Mouse (Mus musculus) lung, postnatal 0 days (tissue): Measurements from ENCODE around the gene Prex1. TPM values are rescaled to one million over a fixed set of nuclear protein-coding genes. Genes with fewer than 3 reads are reported as not detected.
"Not testable (repeated sequence)": the region's sequence is repeated elsewhere in the genome, so short reads cannot be mapped to it uniquely, and the experiment has no call there.

ENCODE experiments used
- ATAC-seq: fragments of 200-750 bp; cut with Nextera tagmentation; 2 replicates; pipeline ENCODE4 v1.8.0; 2017; ENCODE audit warnings: moderate library complexity
- DNase-seq: peaks from one replicate; pipeline ENCODE4 v3.0.0-alpha.2; 2016; ENCODE audit warnings: low spot score
- H3K27ac ChIP-seq: fragments of 300-500 bp; sonication (generic); 2 replicates; pipeline ENCODE4 v1.5.1; 2014; ENCODE audit warnings: antibody characterized with exemption, mild to moderate bottlenecking, low read length, mixed read lengths
- H3K27me3 ChIP-seq: fragments of 300-500 bp; sonication (generic); replicated peaks from 2 replicates; pipeline ENCODE4 v1.6.1; 2014; ENCODE audit warnings: low read length, mixed read lengths; ENCODE audit not compliant: insufficient read depth
- H3K36me3 ChIP-seq: fragments of 300-500 bp; sonication (generic); 2 replicates; pipeline ENCODE4 v1.6.1; 2014; ENCODE audit warnings: low read length, mixed read lengths; ENCODE audit not compliant: insufficient read depth
- H3K4me1 ChIP-seq: fragments of 300-500 bp; sonication (generic); 2 replicates; pipeline ENCODE4 v1.6.1; 2014; ENCODE audit warnings: antibody characterized with exemption, low read depth, low read length, mixed read lengths; ENCODE audit not compliant: insufficient read depth
- H3K4me2 ChIP-seq: fragments of 300-500 bp; sonication (generic); replicated peaks from 2 replicates; pipeline ENCODE4 v1.6.1; 2014; ENCODE audit warnings: low read depth, mild to moderate bottlenecking, low read length, moderate library complexity, mixed read lengths
- H3K4me3 ChIP-seq: fragments of 300-500 bp; sonication (generic); 2 replicates; pipeline ENCODE4 v1.5.1; 2014; ENCODE audit warnings: low read depth, low read length
- H3K9ac ChIP-seq: fragments of 300-500 bp; sonication (generic); replicated peaks from 2 replicates; pipeline ENCODE4 v1.6.1; 2014; ENCODE audit warnings: low read depth, mild to moderate bottlenecking
- H3K9me3 ChIP-seq: fragments of 300-500 bp; sonication (generic); 2 replicates; pipeline ENCODE4 v1.6.1; 2016; ENCODE audit warnings: low read length, mixed read lengths
- CTCF ChIP-seq: IDR thresholded peaks from 2 replicates; pipeline ENCODE4 v1.5.1; 2016; ENCODE audit warnings: antibody characterized with exemption, mild to moderate bottlenecking
- EP300 ChIP-seq: IDR thresholded peaks from 2 replicates; pipeline ENCODE4 v1.6.1; 2016; ENCODE audit warnings: antibody characterized with exemption, mild to moderate bottlenecking, control low read depth
- WGBS: fragments of 180-500 bp; shearing (Covaris S2); extraction: QIAGEN DNeasy Blood & Tissue Kit; methylation state at CpG from one replicate; pipeline ENCODE4 v1.1.7; 2014; 5-methylcytosine and 5-hydroxymethylcytosine counted together
- polyA plus RNA-seq: library from polyadenylated mRNA; unstranded; fragments of >200 nt; fragmentation: Nextera tagmentation; extraction: Ambion mirVana; gene quantifications from 2 replicates; pipeline ENCODE4 v1.2.1, GENCODE M21; 2015

Gene Prex1
- polyA plus RNA-seq, 1 experiment from 2014 or later = 6.9 TPM

DNA sequence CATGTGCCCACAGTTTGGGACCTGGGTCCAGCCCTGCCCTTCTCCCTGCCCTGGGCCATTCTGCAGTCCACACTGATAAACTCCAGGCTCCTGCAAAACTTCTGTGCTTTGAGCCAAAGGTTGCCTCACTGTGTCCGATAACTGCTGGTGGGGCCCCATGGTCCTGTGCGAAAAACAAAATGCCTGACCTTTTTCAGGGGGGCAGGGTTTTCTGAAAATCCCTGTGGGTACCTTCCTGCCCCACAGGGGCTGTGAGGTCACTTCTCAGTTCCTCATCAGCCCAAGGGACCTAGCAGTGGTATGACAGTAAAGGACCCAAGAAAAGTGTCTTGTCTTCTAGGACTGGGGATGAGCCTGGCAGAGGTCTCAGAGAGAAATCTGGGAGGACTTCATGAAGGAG lies 19.2 kb upstream of the Prex1 start:
- no peak overlapping the region for H3K4me3 ChIP-seq
- H3K27ac ChIP-seq = no peak overlapping the region
- no peak overlapping the region for H3K4me2 ChIP-seq
- H3K27me3 ChIP-seq = no peaks in the 10 kb centered on the region
- TF ChIP-seq CTCF (no peak), EP300 (no peak)
- H3K4me1 ChIP-seq = no peaks in the 10 kb centered on the region
- WGBS = 81% methylated on average over 2 of the region's 2 CpGs
- H3K36me3 ChIP-seq = no peaks in the 10 kb centered on the region
- H3K9ac ChIP-seq = no peak overlapping the region
- ATAC-seq = no peak
- H3K9me3 ChIP-seq = no peaks in the 10 kb centered on the region
- no peak for DNase-seq

DNA sequence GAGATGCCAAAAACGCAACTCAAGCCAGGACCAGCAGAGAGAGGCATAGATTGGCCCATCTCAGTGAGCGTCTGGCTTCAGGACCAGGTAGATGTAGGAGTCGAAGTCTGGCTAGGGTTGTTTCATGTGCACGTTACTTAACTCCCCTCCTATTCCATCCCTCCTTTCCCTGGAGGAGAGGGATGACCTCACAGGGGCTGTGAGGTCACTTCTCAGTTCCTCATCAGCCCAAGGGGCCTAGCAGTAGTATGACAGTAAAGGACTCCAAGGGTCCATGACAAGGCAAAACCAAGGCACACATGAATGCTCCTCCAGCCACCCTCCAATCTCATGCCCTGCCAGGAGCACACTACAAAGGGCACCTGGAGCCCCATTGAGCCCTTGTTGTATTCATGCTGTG lies 18.5 kb upstream of the Prex1 start:
- H3K4me3 ChIP-seq = no peak overlapping the region
- no peaks in the 10 kb centered on the region for H3K27me3 ChIP-seq
- H3K9me3 ChIP-seq = no peaks in the 10 kb centered on the region
- no peak for TF ChIP-seq CTCF
- no peak for TF ChIP-seq EP300
- WGBS = 88% methylated on average over 4 of the region's 4 CpGs
- H3K4me1 ChIP-seq = no peaks in the 10 kb centered on the region
- no peak overlapping the region for H3K4me2 ChIP-seq
- H3K36me3 ChIP-seq = no peaks in the 10 kb centered on the region
- no peak overlapping the region for H3K27ac ChIP-seq
- H3K9ac ChIP-seq = no peak overlapping the region
- DNase-seq = no peak
- no peak for ATAC-seq

DNA sequence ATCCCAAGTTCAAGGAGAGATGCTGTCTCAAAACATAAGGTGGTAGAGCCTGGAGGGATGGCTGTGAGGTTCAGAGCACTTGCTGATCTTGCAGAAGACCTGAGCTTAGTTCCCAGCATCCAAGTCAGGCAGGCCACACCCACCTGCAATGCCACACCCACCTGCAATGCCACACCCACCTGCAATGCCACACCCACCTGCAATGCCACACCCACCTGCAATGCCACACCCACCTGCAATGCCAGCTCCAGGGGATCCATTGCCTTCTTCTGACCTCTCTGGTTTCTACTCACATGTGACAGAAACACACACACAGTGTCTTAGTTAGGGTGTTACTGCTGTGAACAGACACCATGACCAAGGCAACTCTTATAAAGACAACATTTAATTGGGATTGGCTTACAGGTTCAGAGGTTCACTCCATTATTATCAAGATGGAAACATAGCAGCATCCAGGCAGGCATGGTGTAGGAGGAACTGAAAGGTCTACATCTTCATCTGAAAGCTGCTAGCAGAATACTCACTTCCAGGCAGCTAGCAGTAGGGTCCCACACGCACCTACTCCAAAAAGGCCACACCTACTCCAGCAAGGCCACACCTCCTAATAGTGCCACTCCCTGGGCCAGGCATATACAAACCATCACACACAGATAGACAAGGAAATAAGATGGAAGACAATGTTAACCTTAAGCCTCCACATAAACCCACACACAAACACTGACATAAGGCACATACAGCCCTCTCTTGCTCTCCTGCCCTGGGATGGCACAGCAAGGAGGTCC lies 17.7 kb upstream of the Prex1 start:
- not testable (repeated sequence) for DNase-seq, H3K9me3 ChIP-seq, H3K36me3 ChIP-seq, H3K4me1 ChIP-seq, H3K4me2 ChIP-seq, H3K9ac ChIP-seq, H3K27me3 ChIP-seq, H3K27ac ChIP-seq, H3K4me3 ChIP-seq, ATAC-seq
- WGBS = 87% methylated on average over 1 of the region's 1 CpGs

DNA sequence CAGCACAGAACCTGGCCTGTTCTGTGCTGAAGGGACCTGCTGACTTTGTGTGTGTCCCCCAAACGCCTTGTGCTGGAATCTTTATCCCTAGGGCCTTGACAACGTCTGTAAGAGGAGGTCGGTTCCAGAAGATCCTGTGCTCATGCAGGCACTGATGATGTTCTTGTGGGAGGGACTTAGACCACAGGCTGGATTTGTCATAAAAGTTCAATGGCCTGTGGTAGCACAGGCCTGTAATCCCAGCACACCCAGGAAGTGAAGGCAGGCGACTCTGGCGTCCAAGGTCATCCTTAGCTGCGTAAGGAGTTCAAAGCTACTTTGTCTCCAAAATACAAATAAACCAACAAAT lies 16.9 kb upstream of the Prex1 start:
- peak; percentile 17; the same call in 1 of the 2 replicates for ATAC-seq
- H3K36me3 ChIP-seq = no peaks in the 10 kb centered on the region
- no peaks in the 10 kb centered on the region for H3K9me3 ChIP-seq
- H3K9ac ChIP-seq = no peak overlapping the region
- TF ChIP-seq EP300 (no peak), CTCF (no peak)
- H3K4me1 ChIP-seq = no peaks in the 10 kb centered on the region
- no peaks in the 10 kb centered on the region for H3K27me3 ChIP-seq
- no peak overlapping the region for H3K27ac ChIP-seq
- H3K4me2 ChIP-seq = no peak overlapping the region
- no peak for DNase-seq
- no peak overlapping the region for H3K4me3 ChIP-seq
- 61% methylated on average over 6 of the region's 6 CpGs for WGBS

DNA sequence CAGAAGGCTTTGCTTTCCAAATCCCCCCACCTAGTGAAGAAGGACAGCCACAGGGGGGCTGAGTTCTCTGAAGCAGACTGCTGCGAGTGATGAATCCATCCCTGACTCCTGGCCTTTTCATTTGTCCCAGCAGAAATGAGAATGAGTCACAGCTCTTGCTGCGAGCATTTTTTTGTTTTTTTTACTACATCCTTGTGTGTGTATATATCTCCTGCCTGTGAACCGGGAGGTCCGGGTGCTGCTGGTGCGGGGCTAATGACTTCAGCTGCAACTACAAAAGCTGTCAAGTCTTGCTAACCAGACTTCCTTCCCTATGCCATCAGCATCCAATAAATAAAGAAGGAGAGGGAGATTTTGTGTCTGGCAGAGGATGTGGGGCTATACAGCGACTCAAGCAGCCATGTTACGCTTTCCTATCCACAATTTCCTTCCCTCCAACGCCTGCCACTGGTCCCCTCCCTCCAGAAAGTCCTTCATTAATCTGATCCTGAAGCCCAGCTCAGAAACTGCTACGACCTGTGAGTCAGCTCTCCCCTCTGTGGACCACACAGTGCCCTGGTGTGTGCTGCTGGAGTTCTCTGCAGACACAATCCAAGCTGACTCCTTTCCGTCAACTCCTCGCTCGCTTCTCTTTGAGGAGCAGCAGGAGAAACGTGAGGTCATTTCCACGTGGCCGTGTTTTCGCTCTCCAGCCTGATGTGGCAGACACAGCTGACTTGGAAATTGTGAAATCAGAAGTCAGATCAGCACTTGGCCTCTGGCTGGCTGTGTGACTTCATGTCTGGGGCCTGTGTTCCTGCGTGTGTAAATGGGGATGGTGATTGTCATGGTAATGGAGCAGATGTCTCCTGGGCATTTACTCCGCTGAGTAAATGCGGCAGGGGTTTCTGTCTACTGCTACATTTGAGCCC lies 16.3 kb upstream of the Prex1 start:
- DNase-seq = peak; percentile 84
- H3K27ac ChIP-seq = peak overlapping the region; percentile 57; the same call in 1 of the 2 replicates
- 19% methylated on average over 19 of the region's 19 CpGs for WGBS
- no peaks in the 10 kb centered on the region for H3K27me3 ChIP-seq
- H3K4me1 ChIP-seq = no peaks in the 10 kb centered on the region
- TF ChIP-seq EP300 (no peak), CTCF (no peak)
- H3K9ac ChIP-seq = no peak overlapping the region
- peak; percentile 84 for ATAC-seq
- no peaks in the 10 kb centered on the region for H3K9me3 ChIP-seq
- peak overlapping the region; percentile 14; the same call in 1 of the 2 replicates for H3K4me2 ChIP-seq
- H3K4me3 ChIP-seq = no peak overlapping the region
- no peaks in the 10 kb centered on the region for H3K36me3 ChIP-seq

DNA sequence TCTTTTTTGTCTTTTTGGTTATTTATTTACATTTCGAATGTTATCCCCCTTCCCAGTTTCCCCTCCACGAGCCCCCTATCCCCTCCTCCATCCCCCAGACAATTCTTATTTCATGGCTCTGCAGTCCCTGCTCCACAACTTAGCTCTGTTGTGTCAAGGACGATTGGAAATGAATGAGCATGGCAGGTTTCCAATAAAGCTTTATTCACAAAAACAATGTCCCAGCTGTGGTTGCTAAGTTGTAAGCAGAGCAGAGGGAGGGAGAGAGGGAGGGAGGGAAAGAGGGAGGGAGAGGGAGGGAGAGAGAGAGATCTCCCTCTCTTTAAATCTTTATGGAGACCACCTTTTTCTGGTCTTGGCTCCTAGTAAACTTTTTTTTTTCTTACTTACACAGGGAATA lies 15.4 kb upstream of the Prex1 start:
- no peaks in the 10 kb centered on the region for H3K27me3 ChIP-seq
- H3K4me3 ChIP-seq = no peak overlapping the region
- no peaks in the 10 kb centered on the region for H3K36me3 ChIP-seq
- ATAC-seq (no peak), DNase-seq (no peak)
- no peak overlapping the region for H3K27ac ChIP-seq
- TF ChIP-seq EP300 (no peak), CTCF (no peak)
- H3K4me1 ChIP-seq = no peaks in the 10 kb centered on the region
- 39% methylated on average over 3 of the region's 3 CpGs for WGBS
- no peak overlapping the region for H3K4me2 ChIP-seq
- no peaks in the 10 kb centered on the region for H3K9me3 ChIP-seq
- no peak overlapping the region for H3K9ac ChIP-seq
